Mouse (Mus musculus) heart, adult 2 months (tissue): ENCODE data around the gene Ercc2. TPM values are rescaled to one million over a fixed set of nuclear protein-coding genes. Genes with fewer than 3 reads are reported as not detected.
A peak's percentile ranks its signal among the peaks of the same experiment; 100 is the strongest.

Experiments used
- DNase-seq, 2 experiments: peaks; one replicate each; pipeline ENCODE4 v3.0.0; 2021
- H3K27ac ChIP-seq: fragments of 200-600 bp; 2 replicates; pipeline ENCODE4 v1.8.1; 2022
- H3K27me3 ChIP-seq: fragments of 200-500 bp; 2 replicates; pipeline ENCODE4 v1.6.1; 2012; ENCODE audit warnings: mild to moderate bottlenecking, low read length, inconsistent platforms, mixed read lengths; ENCODE audit not compliant: control insufficient read depth, insufficient read depth
- H3K36me3 ChIP-seq: fragments of 200-500 bp; 2 replicates; pipeline ENCODE4 v1.6.1; 2012; ENCODE audit warnings: low read length, inconsistent platforms; ENCODE audit not compliant: control insufficient read depth, insufficient read depth
- H3K4me1 ChIP-seq: fragments of 200-500 bp; 2 replicates; pipeline ENCODE4 v1.6.1; 2011; ENCODE audit warnings: low read length; ENCODE audit not compliant: control insufficient read depth, insufficient read depth
- H3K4me3 ChIP-seq: fragments of 200-600 bp; 2 replicates; pipeline ENCODE4 v1.8.1; 2022
- H3K79me2 ChIP-seq: fragments of 200-500 bp; replicated peaks from 2 replicates; pipeline ENCODE4 v1.6.1; 2012; ENCODE audit warnings: mild to moderate bottlenecking, inconsistent platforms, low read length, moderate library complexity, mixed read lengths; ENCODE audit not compliant: control insufficient read depth, insufficient read depth
- H3K9ac ChIP-seq: fragments of 200-500 bp; 2 replicates; pipeline ENCODE4 v1.6.1; 2012; ENCODE audit warnings: low read depth, mild to moderate bottlenecking, control low read depth, inconsistent platforms, low read length, mixed read lengths
- CTCF ChIP-seq: fragments of 200-600 bp; IDR thresholded peaks from 2 replicates; pipeline ENCODE4 v1.8.1; 2022; ENCODE audit warnings: antibody characterized with exemption, mild to moderate bottlenecking, moderate library complexity
- EP300 ChIP-seq: fragments of 200-500 bp; IDR thresholded peaks from 2 replicates; pipeline ENCODE4 v1.6.1; 2011; ENCODE audit warnings: low read depth, low read length, control low read depth; ENCODE audit not compliant: insufficient read depth
- POLR2A ChIP-seq: fragments of 200-500 bp; IDR thresholded peaks from 2 replicates; pipeline ENCODE4 v1.6.1; 2011; ENCODE audit warnings: mild to moderate bottlenecking, low read depth, low read length, control low read depth; ENCODE audit not compliant: insufficient read depth
- WGBS: fragments of 180-500 bp; shearing (Covaris S2); methylation state at CpG from one replicate; pipeline ENCODE4 v1.1.7; 2018; 5-methylcytosine and 5-hydroxymethylcytosine counted together
- intact Hi-C: fragments of 180-260 bp; cut with DNase I; formaldehyde crosslinking; loops from one replicate; pipeline ENCODE4 v1.15.1; 2025
- polyA plus RNA-seq: library from polyadenylated mRNA; depleted of rRNA; stranded (reverse); fragments of >200 nt; gene quantifications from 2 replicates; pipeline ENCODE4 v1.2.3, GENCODE M21; 2012
- total RNA-seq, 2 experiments: library from RNA; stranded (reverse); gene quantifications; 2 replicates each; pipeline ENCODE4 v1.2.3; 2021

The Ercc2 gene
- total and polyA plus RNA-seq, 3 experiments, result 10.9 to 22.6 (median 11.6) TPM

DNA sequence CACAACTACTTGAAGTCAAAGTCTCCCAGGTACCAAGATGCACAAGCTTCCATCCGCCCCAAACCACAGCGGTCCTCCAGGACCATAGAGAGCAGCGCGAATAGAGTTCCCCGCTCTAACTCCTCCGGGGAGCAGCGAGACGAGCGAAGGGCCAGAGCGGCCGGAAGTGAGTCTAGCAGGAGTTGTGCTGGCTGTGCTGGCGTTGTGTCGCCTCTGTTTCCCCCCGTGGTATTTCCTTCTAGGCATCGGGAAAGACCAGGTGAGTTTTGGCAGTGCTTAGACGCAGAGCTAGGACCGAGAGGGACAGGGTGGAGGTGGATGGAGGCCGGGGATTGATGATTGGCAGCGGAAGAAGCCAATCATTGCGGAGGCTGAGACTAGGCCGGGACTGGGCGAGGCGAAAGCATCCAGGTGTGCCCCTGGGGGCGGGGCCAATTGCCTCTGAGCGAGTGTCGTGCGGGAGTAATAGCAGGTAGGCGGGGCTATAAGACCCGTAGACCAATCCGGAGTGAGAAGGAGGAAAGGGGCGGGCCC is 36.8 kb upstream of the Ercc2 start:
- peak; percentile 64 for TF ChIP-seq POLR2A
- peak; percentile 36; the same call in 1 of the 2 replicates for TF ChIP-seq EP300
- TF ChIP-seq CTCF, result peak; percentile 4; the same call in 1 of the 2 replicates
- intact Hi-C loops, result loop anchor here (2.0 to 5.0 kb wide), 2 partner anchors 16 to 118 kb away; partner anchors contain the start of gene Opa3
- Histone ChIP-seq H3K27ac (peak overlapping the region; percentile 92), H3K27me3 (no peaks in the 10 kb centered on the region), H3K79me2 (no peaks in the 10 kb centered on the region), H3K36me3 (no peaks in the 10 kb centered on the region), H3K4me1 (peaks cover 12% of the 10 kb centered on the region), H3K9ac (peak overlapping the region; percentile 78), H3K4me3 (peak overlapping the region; percentile 87)
- peak; percentile 92 to 95 for DNase-seq
- WGBS, result under 1% methylated on average over 31 of the region's 31 CpGs

DNA sequence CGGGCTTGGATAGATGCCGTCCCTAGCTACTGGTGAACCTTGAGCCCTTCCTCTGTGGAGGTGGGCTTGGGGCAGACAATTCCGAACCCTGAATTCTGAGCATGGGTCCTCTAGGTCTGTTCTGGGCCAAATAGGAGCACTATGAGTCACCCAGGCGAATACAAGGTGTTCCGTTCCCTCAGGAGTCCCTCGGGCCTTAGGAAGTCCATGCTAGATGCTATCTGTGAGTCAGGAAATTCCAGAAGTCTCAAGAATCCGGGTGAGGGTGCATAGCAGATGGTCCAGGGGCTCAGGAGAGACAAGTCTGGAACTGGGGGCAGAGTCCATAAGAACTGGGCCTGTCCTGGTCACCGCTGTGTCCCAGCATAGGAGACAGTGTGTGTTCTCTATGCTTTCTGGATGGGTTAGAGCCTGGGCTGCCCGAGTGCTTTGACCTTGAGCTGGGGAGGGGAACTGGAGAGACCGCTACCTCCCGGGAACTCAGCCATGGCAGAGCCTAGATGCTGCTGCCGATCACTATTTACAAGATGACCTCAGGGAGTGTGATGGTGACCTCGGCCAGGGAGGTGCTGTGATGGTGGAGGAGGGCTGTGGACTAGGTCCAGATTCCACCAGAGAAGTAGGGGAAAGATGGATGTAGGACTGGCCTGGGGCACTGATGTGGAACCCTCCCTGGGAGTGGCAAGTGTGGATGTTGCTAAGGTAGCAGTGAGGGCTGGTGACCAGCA is 32.5 kb upstream of the Ercc2 start:
- H3K27me3 ChIP-seq, result no peaks in the 10 kb centered on the region
- H3K4me3 ChIP-seq, result peak overlapping the region; percentile 41
- peak overlapping the region; percentile 47 for H3K9ac ChIP-seq
- no peaks in the 10 kb centered on the region for H3K79me2 ChIP-seq
- DNase-seq, result peak; percentile 57 to 58
- peak overlapping the region; percentile 72 for H3K27ac ChIP-seq
- intact Hi-C loops, result no loop called here
- TF ChIP-seq EP300 (peak; percentile 97), CTCF (no peak), POLR2A (peak; percentile 71)
- H3K4me1 ChIP-seq, result peaks cover 7% of the 10 kb centered on the region
- WGBS, result 49% methylated on average over 13 of the region's 13 CpGs
- H3K36me3 ChIP-seq, result no peaks in the 10 kb centered on the region

- peaks cover 5% of the 10 kb centered on the region for H3K4me1 ChIP-seq
- TF ChIP-seq CTCF (no peak), EP300 (no peak), POLR2A (no peak)
- H3K27ac ChIP-seq, result peak overlapping the region; percentile 72
- 90% methylated on average over 8 of the region's 8 CpGs for WGBS
- H3K9ac ChIP-seq, result no peak overlapping the region
- intact Hi-C loops, result no loop called here
- DNase-seq, result no peak
- H3K27me3 ChIP-seq, result no peaks in the 10 kb centered on the region
- no peaks in the 10 kb centered on the region for H3K79me2 ChIP-seq
- H3K36me3 ChIP-seq, result no peaks in the 10 kb centered on the region
- no peak overlapping the region for H3K4me3 ChIP-seq
These were observed 31.6 kb upstream of the Ercc2 start for GRCm38 (mm10) chr7:19350221-19350620.

GRCm38 (mm10) chr7:19354991-19355390 is 26.8 kb upstream of the Ercc2 start:
- Histone ChIP-seq H3K36me3 (no peaks in the 10 kb centered on the region), H3K4me1 (peaks cover 1% of the 10 kb centered on the region; the same call in 1 of the 2 replicates), H3K27ac (no peak overlapping the region), H3K9ac (no peak overlapping the region), H3K79me2 (no peaks in the 10 kb centered on the region), H3K4me3 (no peak overlapping the region), H3K27me3 (no peaks in the 10 kb centered on the region)
- WGBS, result 88% methylated on average over 5 of the region's 5 CpGs
- TF ChIP-seq POLR2A (no peak), CTCF (no peak), EP300 (no peak)
- no peak for DNase-seq
- intact Hi-C loops, result no loop called here

GRCm38 (mm10) chr7:19356311-19356710 is 25.5 kb upstream of the Ercc2 start:
- intact Hi-C loops, result no loop called here
- no peak overlapping the region for H3K27ac ChIP-seq
- peaks cover 1% of the 10 kb centered on the region; the same call in 1 of the 2 replicates for H3K4me1 ChIP-seq
- no peaks in the 10 kb centered on the region for H3K36me3 ChIP-seq
- WGBS, result 72% methylated on average over 10 of the region's 10 CpGs
- no peak for TF ChIP-seq EP300
- no peak for TF ChIP-seq CTCF
- TF ChIP-seq POLR2A, result no peak
- H3K27me3 ChIP-seq, result no peaks in the 10 kb centered on the region
- no peak overlapping the region for H3K9ac ChIP-seq
- H3K4me3 ChIP-seq, result no peak overlapping the region
- H3K79me2 ChIP-seq, result no peaks in the 10 kb centered on the region
- DNase-seq, result no peak
